Mouse (Mus musculus): ENCODE results near the gene Sag.

DNA sequence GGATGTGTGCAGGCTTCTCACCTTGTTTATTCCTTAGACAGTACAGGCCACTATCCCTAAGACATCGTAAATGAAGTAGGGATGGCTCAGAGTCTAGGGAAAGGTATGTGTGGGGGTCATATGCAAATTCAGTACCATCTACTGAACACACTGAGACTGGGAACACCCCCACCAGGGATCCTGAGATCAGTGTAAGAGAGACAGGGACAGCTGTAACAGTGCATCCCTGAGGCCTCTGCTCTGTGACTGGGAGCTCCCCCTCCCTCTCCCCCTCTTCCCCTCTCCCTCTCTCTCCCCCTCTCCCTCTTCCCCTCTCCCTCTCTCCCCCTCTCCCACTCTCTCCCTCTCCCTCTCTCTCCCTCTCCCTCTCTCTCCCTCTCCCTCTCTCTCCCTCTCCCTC is 33.0 kb downstream of the Sag start:
- no peak for TF ChIP-seq CTCF (IDR thresholded peaks at IDR 0.05; ENCODE audit: borderline replicate concordance, insufficient read depth, low read depth, low read length)
- no peak for TF ChIP-seq POLR2A (IDR thresholded peaks at IDR 0.05; ENCODE audit: borderline replicate concordance, insufficient read depth, low read length)

Measured in cerebellum, adult 2 months (tissue).